19 mouse cellular contexts compared by ENCODE assay signal in the genomic region with DNA sequence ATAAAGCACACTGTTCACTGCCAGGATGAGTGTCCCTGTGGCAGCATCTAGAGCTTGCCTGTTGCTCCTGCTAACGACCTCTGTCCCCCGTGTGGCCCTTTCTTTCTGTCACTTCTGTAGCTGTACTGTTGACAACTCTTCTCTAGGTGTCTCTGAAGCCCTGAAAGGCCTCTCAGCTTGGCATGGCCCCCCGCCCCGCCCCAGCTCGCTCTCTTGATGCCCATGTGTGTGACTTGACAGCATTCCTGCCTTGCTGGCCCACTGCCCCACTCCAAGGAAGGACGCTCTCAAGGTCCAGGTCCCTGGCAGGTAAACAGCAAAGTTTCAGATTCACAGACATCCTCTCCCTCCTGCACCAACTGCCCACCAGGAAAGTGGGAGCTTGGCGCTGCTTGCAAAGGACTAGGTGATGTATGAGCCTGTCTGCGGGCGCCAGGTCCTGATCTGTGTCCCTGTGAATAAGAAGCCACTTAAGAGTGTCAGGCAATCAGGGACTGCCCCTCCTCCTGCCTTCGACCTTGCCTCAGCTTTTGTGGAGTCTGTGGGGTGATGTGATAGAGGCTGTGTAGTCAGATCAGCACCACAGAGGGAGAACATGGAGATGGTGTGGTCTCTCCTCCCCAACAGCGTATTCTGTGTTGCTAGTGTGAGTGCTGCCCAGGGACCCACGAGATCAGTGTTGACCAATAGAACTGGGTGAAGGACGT. TPM values are rescaled to one million over a fixed set of nuclear protein-coding genes. Genes with fewer than 3 reads are reported as not detected.
DNase-seq lines count a peak whose midpoint lies in the region; ATAC-seq and TF ChIP-seq lines count a peak whose summit lies in the region.
"Had no signal": no experiment of that assay in that cellular context is flagged by ENCODE, and none has a peak within 500 bp of the region (broad histone marks: within the 10 kb centered on the region; RNA-seq: fewer than 3 reads in every experiment).

No protein-coding gene starts in this region.

- H3K4me1 ChIP-seq in kidney, adult 2 months (ENCODE audit: control insufficient read depth, insufficient read depth, low read length) = peaks cover 4% of the 10 kb centered on the region; the same call in 1 of the 2 replicates
- peaks cover 23% of the 10 kb centered on the region for H3K4me1 ChIP-seq in kidney, embryonic 15.5 days
- H3K4me1 ChIP-seq in heart, postnatal 0 days (ENCODE audit: control insufficient read depth, insufficient read depth) = peaks cover 10% of the 10 kb centered on the region
- H3K4me1 ChIP-seq in stomach, postnatal 0 days (replicated peaks; ENCODE audit: control insufficient read depth, insufficient read depth) = no peaks in the 10 kb centered on the region
- H3K4me1 ChIP-seq in hindbrain, embryonic 16.5 days (ENCODE audit: control insufficient read depth, insufficient read depth, low read depth, low read length) = no peaks in the 10 kb centered on the region
- H3K4me1 ChIP-seq: hindbrain, embryonic 15.5 days had no signal

- H3K36me3 ChIP-seq in kidney, adult 2 months (ENCODE audit: control insufficient read depth, insufficient read depth, low read length) = no peaks in the 10 kb centered on the region
- H3K36me3 ChIP-seq in kidney, embryonic 15.5 days = no peaks in the 10 kb centered on the region
- no peaks in the 10 kb centered on the region for H3K36me3 ChIP-seq in heart, postnatal 0 days (replicated peaks; ENCODE audit: control insufficient read depth, insufficient read depth, low read length)
- H3K36me3 ChIP-seq in stomach, postnatal 0 days (ENCODE audit: control insufficient read depth, insufficient read depth, low read length) = no peaks in the 10 kb centered on the region
- no peaks in the 10 kb centered on the region for H3K36me3 ChIP-seq in hindbrain, embryonic 16.5 days (ENCODE audit: control insufficient read depth, insufficient read depth, low read length)
- H3K36me3 ChIP-seq: hindbrain, embryonic 15.5 days; intestine, embryonic 15.5 days; limb, embryonic 15.5 days had no signal

- TF ChIP-seq CTCF in kidney, adult 2 months (conservative IDR thresholded peaks at IDR 0.05; ENCODE audit: insufficient read depth, insufficient read length, low read depth, low read length) = no peak
- TF ChIP-seq CTCF in heart, postnatal 0 days (IDR thresholded peaks at IDR 0.05; ENCODE audit: low read depth) = no peak
- no peak for TF ChIP-seq CTCF in stomach, postnatal 0 days (IDR thresholded peaks at IDR 0.05; ENCODE audit: low read depth)

- 74% methylated on average over 13 of the region's 13 CpGs for WGBS in kidney, adult 2 months
- 62% methylated on average over 13 of the region's 13 CpGs for WGBS in kidney, embryonic 15.5 days
- 39% methylated on average over 13 of the region's 13 CpGs for WGBS in heart, postnatal 0 days
- WGBS in stomach, postnatal 0 days = 73% methylated on average over 13 of the region's 13 CpGs
- WGBS in hindbrain, embryonic 16.5 days = 67% methylated on average over 13 of the region's 13 CpGs

- TF ChIP-seq EP300 in heart, postnatal 0 days (IDR thresholded peaks at IDR 0.05; ENCODE audit: low read depth) = no peak
- TF ChIP-seq EP300 in stomach, postnatal 0 days (optimal IDR thresholded peaks at IDR 0.05) = no peak

- no peak overlapping the region for H3K4me2 ChIP-seq in kidney, embryonic 15.5 days
- H3K4me2 ChIP-seq in heart, postnatal 0 days (ENCODE audit: low read depth, low read length) = no peak overlapping the region
- H3K4me2 ChIP-seq in stomach, postnatal 0 days (replicated peaks; ENCODE audit: low read depth) = no peak overlapping the region
- no peak overlapping the region for H3K4me2 ChIP-seq in hindbrain, embryonic 16.5 days (ENCODE audit: low read length)
- H3K4me2 ChIP-seq: hindbrain, embryonic 15.5 days; intestine, embryonic 15.5 days; limb, embryonic 15.5 days; lung, embryonic 14.5 days had no signal

- H3K27me3 ChIP-seq in kidney, adult 2 months (replicated peaks; ENCODE audit: control insufficient read depth, insufficient read depth, low read length) = no peaks in the 10 kb centered on the region
- peaks cover 4% of the 10 kb centered on the region; the same call in 1 of the 2 replicates for H3K27me3 ChIP-seq in kidney, embryonic 15.5 days
- H3K27me3 ChIP-seq in heart, postnatal 0 days (ENCODE audit: control insufficient read depth, insufficient read depth, low read length) = no peaks in the 10 kb centered on the region
- no peaks in the 10 kb centered on the region for H3K27me3 ChIP-seq in stomach, postnatal 0 days (ENCODE audit: control insufficient read depth, insufficient read depth, low read length)
- no peaks in the 10 kb centered on the region; the same call in none of the 2 replicates for H3K27me3 ChIP-seq in hindbrain, embryonic 16.5 days (replicated peaks; ENCODE audit: control insufficient read depth, insufficient read depth, low read length)
- H3K27me3 ChIP-seq: intestine, embryonic 15.5 days; limb, embryonic 15.5 days had no signal

- ATAC-seq in kidney, embryonic 15.5 days (replicated peaks; ENCODE audit: low FRiP score) = no peak
- ATAC-seq in heart, postnatal 0 days (ENCODE audit: insufficient read depth, low read depth) = peak; percentile 81
- no peak for ATAC-seq in stomach, postnatal 0 days (ENCODE audit: low FRiP score, low TSS enrichment)
- no peak for ATAC-seq in hindbrain, embryonic 16.5 days
- ATAC-seq: intestine, embryonic 15.5 days had no signal

- TF ChIP-seq POLR2A in kidney, adult 2 months (IDR thresholded peaks at IDR 0.05; ENCODE audit: low read depth, low read length) = no peak

- DNase-seq in adrenal gland, postnatal 14 days = peak; percentile 40
- DNase-seq in adrenal gland, postnatal 36 days = no peak
- peak; percentile 17 for DNase-seq in kidney, adult 2 months
- DNase-seq in heart, postnatal 0 days (ENCODE audit: low spot score) = no peak
- DNase-seq in stomach, postnatal 0 days (ENCODE audit: low spot score) = no peak
- DNase-seq: adrenal gland, postnatal 10 days; cerebellum, adult 9-10 months; gastrocnemius, postnatal 36 days; midbrain, embryonic 14.5 days; right cerebral cortex, postnatal 14 days; spleen, adult 18-20 months; thymus, postnatal 25 days had no signal

- H3K9me3 ChIP-seq in kidney, embryonic 15.5 days (replicated peaks) = peaks cover 4% of the 10 kb centered on the region; the same call in 1 of the 2 replicates
- no peaks in the 10 kb centered on the region for H3K9me3 ChIP-seq in heart, postnatal 0 days (replicated peaks; ENCODE audit: control insufficient read depth, low read length)
- H3K9me3 ChIP-seq in stomach, postnatal 0 days (ENCODE audit: control insufficient read depth, low read length) = no peaks in the 10 kb centered on the region
- no peaks in the 10 kb centered on the region for H3K9me3 ChIP-seq in hindbrain, embryonic 16.5 days (ENCODE audit: control insufficient read depth, low read length)
- H3K9me3 ChIP-seq: hindbrain, embryonic 15.5 days; intestine, embryonic 15.5 days; limb, embryonic 15.5 days had no signal

- H3K4me3 ChIP-seq in kidney, adult 2 months (ENCODE audit: insufficient read depth, low read depth, low read length) = no peak overlapping the region
- no peak overlapping the region for H3K4me3 ChIP-seq in kidney, embryonic 15.5 days (replicated peaks)
- no peak overlapping the region for H3K4me3 ChIP-seq in heart, postnatal 0 days (ENCODE audit: low read depth, low read length)
- H3K4me3 ChIP-seq in stomach, postnatal 0 days (ENCODE audit: low read depth, low read length) = no peak overlapping the region
- no peak overlapping the region for H3K4me3 ChIP-seq in hindbrain, embryonic 16.5 days (ENCODE audit: low read length)
- H3K4me3 ChIP-seq: hindbrain, embryonic 15.5 days; intestine, embryonic 15.5 days; limb, embryonic 15.5 days had no signal

- H3K9ac ChIP-seq in kidney, embryonic 15.5 days = no peak overlapping the region
- H3K9ac ChIP-seq in heart, postnatal 0 days (replicated peaks; ENCODE audit: low read depth, low read length) = no peak overlapping the region
- no peak overlapping the region for H3K9ac ChIP-seq in stomach, postnatal 0 days (ENCODE audit: low read length)
- H3K9ac ChIP-seq in hindbrain, embryonic 16.5 days (ENCODE audit: low read depth, low read length) = no peak overlapping the region
- H3K9ac ChIP-seq: hindbrain, embryonic 15.5 days; intestine, embryonic 15.5 days; limb, embryonic 15.5 days; liver, embryonic 14.5 days; lung, embryonic 14.5 days had no signal

- no peak overlapping the region for H3K27ac ChIP-seq in kidney, adult 2 months (ENCODE audit: insufficient read depth, low read depth, low read length)
- no peak overlapping the region for H3K27ac ChIP-seq in kidney, embryonic 15.5 days
- peak overlapping the region; percentile 57 for H3K27ac ChIP-seq in heart, postnatal 0 days (ENCODE audit: low read depth)
- no peak overlapping the region for H3K27ac ChIP-seq in stomach, postnatal 0 days (replicated peaks)
- no peak overlapping the region for H3K27ac ChIP-seq in hindbrain, embryonic 16.5 days (ENCODE audit: low read depth, low read length)
- H3K27ac ChIP-seq: hindbrain, embryonic 15.5 days; intestine, embryonic 15.5 days; liver, embryonic 14.5 days had no signal

RNA-seq across cellular contexts. Expression of a gene that starts 40.8 kb away (rescaled TPM):
- total RNA-seq in adrenal gland, postnatal 14 days (2021) = 60.5 and 60.7 TPM in 2 replicates
- 100 to 1,000 TPM in 1 of 2 experiments, 10 to 100 TPM in 1; 51.6 to 117 TPM for total RNA-seq in adrenal gland, postnatal 36 days (2021)
- polyA plus RNA-seq in kidney, adult 2 months (2012; rRNA removed) = 18.6 and 23.8 TPM in 2 replicates
- 61.0 and 65.3 TPM in 2 replicates for polyA plus RNA-seq in kidney, embryonic 15.5 days (2015; fragmentation: Nextera tagmentation; extraction: Ambion mirVana)
- 86.5 and 94.0 TPM in 2 replicates for total RNA-seq in heart, postnatal 0 days (2014; rRNA removed; ENCODE audit: low replicate concordance)
- polyA plus RNA-seq in heart, postnatal 0 days (2015; fragmentation: Nextera tagmentation; extraction: Ambion mirVana) = 51.9 and 54.8 TPM in 2 replicates
- polyA plus RNA-seq in stomach, postnatal 0 days (2015; fragmentation: Nextera tagmentation; extraction: Ambion mirVana) = 44.2 and 49.1 TPM in 2 replicates
- 73.6 and 101 TPM in 2 replicates for polyA plus RNA-seq in hindbrain, embryonic 16.5 days (2015; fragmentation: Nextera tagmentation; extraction: Ambion mirVana)

Comparison
In these comparisons a context has a peak if more than half of its experiments do, and no peak if none do; other contexts are left out.
1. DNase-seq: peak in adrenal gland, postnatal 14 days (single experiment) and kidney, adult 2 months (single experiment); none in adrenal gland, postnatal 36 days (0 of 2), heart, postnatal 0 days (single experiment) and stomach, postnatal 0 days (single experiment).